Mouse (Mus musculus) frontal cortex, postnatal 25 days (tissue): ENCODE measurements around the gene Cd247.
"Not testable (repeated sequence)": the region's sequence is repeated elsewhere in the genome, so short reads cannot be mapped to it uniquely, and the experiment has no call there.

Experiments
- DNase-seq, 2 experiments: peaks; one replicate each; pipeline ENCODE4 v3.0.0; 2022; ENCODE audit warnings: low spot score in 2 of 2

Cd247 gene

DNA sequence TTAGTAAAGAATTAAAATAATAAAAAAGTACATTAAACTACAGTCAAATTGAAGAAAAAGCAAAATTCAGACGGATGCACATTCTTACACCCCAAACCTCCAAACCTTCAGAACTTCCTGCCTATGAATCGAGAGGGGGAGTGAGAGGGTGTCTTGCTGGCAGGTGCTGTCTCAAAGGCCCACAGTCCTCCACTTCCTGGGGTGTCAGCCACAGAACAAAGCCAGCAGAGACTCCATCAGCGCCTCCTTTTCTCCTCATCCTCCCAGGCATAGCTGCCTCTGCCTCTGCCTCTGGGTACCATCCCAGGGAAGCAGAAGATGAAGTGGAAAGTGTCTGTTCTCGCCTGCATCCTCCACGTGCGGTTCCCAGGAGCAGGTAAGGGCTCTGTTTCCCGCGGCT is at the start of gene Cd247:
Gene Cd247, plus strand, starts transcription at position 171 of the 400 bp plus-strand sequence.
- DNase-seq, result no peak

DNA sequence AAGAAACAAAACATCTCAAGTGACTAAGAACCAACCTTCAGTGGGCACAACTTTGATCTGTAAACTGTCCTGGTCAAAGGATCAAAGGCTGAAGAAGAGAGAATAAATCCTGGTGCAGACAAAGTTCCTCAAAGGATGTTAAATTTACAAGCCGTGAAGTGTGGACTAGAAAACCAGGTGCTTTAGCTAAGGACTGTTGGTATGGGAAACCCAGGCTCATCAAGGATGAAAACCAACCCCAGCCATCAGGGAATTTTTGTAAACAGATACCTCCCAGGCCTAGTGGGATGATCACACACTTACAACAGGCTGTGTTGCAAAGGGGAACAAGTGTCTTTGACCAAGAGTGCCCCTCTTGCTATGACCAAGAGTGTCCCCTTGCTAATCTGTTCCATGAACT is 49.5 kb upstream of the Cd247 start:
- no peak for DNase-seq

DNA sequence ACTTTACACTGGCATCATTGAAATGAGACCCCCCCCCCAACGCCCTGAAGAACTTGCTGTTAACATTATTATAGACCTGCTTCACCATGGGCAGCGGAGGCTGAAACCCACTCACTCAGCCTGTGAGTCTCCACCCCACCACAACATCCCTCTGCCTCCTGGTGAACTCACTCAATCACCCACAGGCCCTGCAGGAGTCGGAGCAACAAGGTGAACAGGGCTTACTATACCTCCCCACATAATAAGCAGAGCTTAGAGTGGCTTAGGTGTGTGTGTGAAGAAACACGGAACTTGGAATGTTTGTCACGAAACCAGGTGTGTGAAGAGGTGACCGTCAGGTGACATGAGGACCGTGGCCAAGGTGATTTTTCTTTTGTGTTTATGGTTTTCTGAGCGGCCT is 46.5 kb upstream of the Cd247 start:
- no peak for DNase-seq

DNA sequence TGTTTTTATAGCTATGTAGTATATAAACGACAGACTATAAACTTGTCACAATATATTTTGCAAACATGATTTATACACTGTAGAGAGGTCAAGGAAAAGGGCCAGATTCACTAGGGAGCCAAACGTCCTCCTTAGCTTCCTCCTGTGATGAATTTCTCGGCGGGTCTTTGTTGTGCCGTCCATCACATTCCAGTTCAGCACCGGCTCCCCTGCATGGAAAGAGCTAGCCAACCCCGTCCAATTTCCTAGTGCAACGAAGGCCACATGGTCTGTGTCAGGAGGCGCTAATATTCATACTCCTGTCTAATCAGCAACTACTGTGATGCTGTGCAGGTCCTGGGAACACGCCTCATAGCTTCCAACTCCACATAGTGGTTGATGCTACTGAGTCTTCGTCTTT is 40.4 kb upstream of the Cd247 start:
- no peak for DNase-seq

DNA sequence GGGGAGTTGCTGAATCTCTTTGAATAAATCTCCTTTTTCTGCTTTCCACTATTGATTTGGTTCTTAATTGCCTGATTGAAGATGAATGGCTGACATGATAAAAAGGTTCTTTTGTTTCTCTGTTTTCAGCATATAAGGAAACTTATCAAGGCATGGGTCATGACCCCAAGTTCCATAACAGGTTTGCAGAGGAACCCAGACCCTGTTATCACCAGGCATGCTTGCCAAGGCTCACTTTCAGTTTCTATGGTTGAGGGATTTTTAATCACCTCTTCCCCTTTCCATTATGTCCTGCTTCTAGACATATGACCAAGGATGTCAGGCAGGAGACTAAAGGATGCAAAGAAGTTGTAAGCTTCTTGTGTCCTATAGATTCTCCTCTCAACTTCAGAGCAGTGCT is 37.3 kb upstream of the Cd247 start:
- DNase-seq, result no peak

DNA sequence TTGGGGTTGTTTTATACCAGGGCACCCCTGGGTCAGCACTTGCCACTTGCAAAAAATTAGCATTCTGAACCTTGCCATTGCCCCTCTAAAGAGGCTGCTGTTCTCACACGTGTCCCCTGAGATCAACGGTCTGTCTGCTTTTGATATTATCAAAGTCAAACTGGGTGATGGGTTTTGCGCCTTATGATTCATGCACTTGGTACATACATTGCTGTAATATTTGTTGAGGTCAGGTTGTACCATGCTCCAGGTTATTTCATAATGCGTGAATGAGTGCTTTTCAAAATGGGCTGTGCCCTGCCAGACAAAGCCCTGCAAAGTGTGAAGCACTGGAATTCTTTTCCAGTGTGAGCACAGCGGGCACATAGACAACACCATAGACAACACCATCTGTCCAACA is 36.6 kb upstream of the Cd247 start:
- no peak for DNase-seq

DNA sequence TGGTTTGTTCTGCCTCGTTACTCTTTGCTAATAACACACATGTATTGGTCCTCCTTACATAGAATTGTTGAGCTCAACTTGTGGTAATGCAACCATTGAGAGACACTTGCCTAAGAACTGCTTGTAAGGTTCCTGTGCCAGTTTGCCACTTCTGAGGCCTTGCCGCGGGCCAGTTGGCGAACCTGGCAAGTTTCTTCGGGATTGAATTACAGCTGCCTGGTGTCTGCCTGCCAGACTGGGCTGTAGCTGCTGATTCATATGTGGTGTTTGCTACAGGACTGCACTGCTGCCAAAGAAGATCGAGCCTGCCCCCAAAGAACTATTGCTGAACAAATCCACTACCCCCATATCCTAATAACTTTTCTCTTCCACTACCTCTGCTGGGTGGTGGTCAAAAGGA is 34.3 kb upstream of the Cd247 start:
- no peak for DNase-seq

DNA sequence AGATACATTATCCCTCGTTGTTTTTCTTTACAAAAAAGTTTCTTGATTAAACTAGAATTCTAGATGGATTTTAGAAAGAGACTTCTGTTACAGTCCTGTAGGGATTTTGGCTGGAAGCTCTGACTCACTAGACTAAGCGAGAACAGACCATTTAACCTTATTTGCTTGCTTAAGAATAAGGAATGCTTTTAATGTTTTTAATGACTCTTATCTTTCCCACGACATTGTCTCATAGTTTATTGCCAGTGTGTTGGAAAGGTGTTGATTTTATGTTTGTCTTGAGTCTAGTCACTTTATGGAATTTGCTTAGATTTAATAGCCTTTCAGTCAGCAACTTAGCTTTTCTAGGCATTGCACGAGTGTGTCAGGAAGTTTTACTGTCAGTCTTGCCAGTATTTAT is 33.3 kb upstream of the Cd247 start:
- no peak for DNase-seq

DNA sequence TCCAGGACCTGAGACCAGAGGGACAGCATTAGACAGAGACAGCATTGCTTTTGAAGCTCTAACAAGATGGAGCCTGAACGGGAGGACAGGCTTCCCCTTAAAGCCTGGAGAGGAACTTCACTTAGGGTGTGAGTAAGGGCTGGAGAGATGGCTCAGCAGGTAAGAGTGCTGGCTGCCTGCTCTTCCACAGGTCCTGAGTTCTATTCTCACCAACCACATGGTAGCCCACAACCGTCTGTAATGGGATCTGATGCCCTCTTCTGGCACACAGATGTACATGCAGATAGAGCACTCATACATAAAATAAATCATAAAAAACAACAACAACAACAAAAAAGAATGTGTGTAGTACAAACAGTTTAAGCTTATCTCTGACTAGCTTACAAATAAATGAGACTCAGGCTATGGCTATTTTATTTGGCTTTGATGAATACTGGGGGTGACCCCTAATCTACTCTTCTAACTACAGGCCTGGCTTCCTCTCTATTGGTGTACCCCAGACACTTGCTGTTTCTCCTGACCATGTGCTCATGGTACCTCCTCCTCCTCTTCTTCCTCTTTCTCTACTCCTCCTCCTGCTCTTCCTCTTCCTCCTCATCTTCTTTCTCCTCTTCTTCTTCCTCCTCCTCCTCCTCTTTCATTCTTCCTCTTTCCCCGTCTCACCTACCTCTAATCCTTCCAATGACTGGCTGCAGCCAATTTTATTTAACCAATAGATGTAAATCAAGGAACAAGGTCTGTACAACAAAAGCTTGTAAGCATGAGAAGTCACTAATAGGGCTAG is 26.8 kb upstream of the Cd247 start:
- no peak for DNase-seq

DNA sequence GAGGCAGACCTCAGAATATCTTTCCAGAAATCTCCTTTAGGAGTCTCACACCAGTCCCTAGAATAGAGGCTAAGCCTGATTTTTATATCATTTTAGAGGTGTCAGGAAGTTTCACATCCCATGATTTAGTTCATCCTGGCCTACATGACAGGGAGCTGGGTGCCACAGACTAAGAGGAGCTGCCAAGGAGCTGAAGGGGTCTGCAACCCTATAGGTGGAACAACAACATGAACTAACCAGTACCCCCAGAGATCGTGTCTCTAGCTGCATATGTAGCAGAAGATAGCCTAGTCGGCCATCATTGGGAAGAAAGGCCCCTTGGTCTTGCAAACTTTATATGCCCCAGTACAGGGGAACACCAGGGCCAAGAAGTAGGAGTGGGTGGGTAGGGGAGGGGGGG is 26.0 kb upstream of the Cd247 start:
- not testable (repeated sequence) for DNase-seq

DNA sequence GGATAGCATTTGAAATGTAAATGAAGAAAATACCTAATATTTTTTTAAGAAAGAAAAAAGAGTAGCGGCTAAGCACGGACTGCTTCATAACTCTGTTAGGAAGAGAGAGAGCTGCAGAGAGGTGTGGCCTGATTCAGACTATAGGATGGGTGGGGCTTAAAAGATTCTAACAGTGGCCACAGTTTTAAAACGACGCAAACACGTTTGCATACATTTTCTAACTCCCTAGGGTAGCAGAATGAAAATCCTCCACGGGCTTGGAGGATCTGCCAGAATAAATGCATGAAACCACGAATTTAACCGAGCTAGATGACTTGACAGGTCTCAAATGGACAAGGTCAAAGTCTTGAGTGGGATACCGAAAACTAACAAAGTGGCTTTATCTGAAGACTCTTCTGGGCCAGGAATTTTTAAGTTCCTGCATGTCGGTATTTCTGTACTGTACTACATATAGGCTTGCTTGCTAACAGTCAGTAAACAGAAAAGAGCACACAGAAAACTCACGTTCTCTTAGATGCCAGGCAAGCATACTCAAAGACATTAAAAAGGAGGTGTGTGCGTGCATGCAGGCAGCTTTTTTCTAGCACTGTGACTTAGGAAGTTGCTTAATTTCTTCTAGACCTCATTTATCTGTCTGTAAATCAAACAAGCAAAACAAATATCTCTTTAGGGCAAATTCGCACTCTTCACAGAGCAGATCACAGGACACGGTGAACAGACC is 25.4 kb upstream of the Cd247 start:
- DNase-seq, result no peak

DNA sequence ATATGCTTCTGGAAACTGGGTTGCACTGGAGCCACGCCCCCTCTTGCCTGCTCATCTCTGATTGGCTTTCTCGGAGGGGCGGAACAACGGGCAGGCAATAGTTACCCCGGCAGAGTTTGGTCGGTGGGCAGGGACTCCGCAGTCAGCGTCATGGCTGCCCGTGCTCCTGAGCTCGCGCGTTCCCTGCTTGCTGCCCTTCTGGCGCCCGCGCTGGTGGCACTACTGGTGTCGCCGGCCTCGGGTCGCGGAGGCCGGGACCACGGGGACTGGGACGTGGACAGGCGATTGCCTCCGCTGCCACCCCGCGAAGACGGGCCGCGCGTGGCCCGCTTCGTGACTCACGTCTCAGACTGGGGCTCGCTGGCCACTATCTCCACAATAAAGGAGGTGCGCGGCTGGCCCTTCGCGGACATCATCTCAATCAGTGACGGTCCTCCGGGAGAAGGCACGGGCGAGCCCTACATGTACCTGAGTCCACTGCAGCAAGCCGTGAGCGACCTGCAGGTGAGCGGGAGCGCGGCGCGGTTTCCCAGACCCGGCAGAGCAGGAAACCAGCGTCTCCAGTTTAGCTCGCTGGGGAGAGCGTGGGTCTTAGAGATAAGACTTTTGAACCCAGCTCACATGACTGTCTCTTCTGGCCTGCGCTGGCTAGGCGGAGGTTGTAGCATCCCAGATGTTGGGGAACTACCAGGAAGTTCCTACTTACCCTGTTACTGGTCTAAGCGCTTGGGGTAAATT is 24.7 kb upstream of the Cd247 start, which contains the start of gene Creg1:
Gene Creg1, plus strand, starts transcription at position 112 of the 738 bp plus-strand sequence.
- peak; percentile 76 to 88 for DNase-seq

DNA sequence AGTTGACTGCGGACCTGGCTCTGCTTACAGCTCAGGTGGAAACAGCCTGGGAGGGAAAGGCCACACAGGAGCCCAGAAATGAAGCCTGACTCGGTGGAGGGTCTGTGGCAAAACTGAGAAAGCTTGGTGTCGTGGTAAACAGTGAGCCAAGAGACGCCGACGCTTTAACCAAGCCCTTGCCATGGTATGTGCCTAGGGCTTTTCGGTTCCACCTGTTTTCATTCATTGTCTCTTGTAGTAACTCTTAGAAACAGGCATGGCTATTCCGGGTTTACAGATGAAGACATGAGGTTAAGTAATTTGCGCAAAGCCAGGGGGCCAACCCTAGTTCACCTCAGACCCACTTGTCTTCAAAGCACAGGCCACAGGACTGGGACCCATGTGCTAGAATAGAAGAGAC is 23.9 kb upstream of the Cd247 start:
- no peak for DNase-seq

DNA sequence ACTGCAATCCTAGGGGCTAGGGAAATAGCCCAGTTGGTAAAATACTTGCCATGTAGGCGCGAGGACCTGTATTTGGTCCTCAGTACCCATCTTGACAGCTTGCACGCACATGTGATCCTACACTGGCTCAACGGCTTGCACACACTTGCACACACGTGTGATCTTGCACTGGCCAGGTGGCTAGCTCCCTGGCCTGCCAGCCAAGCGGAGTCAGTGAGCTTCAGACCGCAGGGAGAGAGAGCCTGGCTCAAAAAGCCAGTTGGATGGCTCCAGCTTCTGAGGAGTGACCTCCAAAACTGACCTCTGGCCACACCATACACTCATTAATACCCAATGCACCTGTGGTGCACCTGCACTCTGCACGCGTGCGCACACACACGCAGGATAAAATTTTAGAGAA is 23.4 kb upstream of the Cd247 start:
- DNase-seq, result no peak

DNA sequence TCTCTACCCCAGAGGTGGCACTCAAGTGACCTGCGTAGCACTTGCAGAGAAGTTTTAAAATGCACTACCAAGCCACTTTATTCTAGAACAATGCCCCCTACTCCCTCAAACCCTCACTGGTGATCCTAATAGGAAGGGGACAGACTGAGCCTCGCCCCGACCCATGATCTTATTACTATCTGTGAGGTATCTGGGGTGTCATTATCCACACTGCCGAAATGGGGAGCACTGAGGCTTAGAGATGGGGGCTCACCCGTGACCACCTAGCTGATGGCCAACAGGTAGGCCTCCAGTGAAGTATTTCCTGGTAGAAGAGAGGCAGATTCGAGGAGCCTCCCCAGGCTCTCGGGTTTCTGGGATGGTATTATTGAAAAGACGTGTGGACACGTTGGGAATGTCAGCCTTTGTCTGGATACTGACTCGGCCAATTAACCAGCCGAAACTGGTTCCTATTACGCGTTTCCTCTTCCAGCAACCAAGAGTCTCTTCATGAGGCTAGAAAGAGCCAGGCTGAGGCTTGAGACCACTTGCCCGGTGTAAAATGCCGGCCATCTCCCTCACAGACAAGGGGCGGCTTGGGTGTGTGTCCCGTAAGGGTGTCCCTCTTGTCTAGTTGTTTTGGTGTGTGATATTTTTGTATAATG is 22.7 kb upstream of the Cd247 start:
- no peak for DNase-seq

DNA sequence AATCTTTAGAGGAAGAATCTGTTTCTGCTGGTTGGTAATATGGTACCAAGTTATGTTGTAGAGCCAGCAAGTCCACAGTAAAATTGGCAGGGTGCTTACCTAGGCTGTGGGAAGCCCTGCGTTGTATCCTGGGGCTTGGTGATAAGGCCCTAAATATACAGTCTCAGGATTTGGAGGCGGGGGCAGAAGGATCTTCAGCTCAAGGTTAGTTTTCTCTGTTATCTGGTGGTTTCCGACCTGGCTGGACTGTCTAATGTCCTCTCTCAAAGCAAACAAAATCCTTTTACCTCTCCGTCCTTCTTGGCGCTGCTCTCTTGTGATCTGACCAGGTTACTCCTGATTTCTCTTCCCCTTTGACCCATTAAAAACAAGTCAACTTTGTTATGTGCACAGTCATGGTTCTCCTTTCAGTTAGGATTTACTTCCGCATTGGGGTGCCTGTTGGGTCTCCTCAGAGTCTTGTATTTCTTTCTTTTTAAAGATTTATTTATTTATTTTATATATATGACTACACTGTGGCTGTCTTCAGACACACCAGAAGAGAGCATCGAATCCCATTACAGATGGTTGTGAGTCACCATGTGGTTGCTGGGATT is 22.1 kb upstream of the Cd247 start:
- no peak for DNase-seq

DNA sequence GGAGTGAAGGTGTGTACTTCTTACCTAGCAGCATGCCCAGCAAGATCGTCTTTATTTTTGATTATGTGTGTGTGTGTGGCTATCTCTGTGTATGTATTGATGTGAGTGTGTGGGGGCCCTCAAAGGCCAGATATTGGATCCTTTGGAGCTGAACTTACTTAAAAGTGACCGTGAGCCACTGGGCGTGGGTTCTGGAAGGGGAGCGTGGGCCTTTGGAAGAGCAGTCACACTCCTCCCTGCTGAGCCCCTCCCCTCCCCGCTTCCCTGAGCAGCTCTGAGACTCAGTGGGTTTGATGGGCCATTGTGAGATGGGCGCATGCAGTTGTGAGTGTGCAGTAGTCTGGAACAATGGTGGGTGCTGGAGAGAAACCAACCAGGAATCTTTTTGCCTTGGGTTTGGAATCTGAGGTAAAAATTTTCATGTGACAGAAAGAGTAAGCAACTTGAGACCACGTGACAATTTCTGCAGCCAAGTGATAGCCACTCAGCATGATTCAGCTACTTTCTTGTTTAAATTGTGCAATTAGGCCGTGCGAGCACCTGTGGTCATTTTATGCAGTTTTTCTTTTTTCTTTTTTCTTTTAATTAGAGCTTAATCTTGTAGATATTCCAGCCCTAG is 19.5 kb upstream of the Cd247 start:
- no peak for DNase-seq

DNA sequence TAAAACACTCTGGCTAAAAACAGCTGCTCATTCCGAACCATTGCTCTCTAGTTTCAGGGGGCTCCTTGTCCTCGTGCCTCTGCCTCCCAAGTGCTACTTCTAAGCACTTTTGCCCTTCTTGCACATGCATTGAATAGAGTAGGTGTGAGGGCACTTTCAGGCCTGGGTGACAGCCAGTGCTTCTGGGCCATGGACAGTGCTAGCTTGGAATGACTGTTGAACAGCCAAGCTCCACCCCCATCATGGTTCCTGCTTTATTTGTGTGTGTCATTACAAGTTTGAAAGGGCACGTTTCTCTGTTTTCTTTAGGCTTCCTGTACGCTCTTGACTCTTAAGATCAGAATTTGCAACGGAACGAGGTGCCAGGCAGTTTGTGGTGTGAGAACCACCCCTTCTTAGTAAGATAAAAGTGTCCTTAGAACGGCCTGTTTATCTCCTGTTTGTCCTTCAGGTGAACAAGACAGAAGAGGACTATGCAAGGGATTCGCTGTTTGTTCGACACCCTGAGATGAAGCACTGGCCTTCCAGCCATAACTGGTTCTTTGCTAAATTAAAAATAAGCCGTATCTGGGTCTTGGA is 18.2 kb upstream of the Cd247 start:
- DNase-seq, result no peak

DNA sequence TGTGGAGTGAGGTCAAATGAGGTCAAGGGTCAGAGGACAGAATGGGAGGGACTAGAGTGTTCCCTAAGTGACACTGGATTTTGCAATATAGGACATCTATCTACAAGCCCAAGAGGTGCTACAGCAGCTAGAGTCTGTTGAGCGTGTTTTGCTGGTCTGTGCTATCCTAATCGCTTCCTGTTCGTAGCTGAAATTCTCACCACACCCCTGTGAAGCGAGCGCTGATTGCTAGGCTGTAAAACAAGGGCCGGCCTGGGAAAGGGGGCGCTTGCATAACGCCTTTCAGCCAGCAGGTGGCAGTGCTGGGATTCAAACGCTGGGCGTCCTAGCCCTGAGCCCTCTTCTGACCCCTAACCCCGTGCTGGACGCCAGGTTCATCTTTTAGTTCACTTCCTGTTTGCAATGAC is 17.0 kb upstream of the Cd247 start:
- peak; percentile 54 to 62 for DNase-seq

DNA sequence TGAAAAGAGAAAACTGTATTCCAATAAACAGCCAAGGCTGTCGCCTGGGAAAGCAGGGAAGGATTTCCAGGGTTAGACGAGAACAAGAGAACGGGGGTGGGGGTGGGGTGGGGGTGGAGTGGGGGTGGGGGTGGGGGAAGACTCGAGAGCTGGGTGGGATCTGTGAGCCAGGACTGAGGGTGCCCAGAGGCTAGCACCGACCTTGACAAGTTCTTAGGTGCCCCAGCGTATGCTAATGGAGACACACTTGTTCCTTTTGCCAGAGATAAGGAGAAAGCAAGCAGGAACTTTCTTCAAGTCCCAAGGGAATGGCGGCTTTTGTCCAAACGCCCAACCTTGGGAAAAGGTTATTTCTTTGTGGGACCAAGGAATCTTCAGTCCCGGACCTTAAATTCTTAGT is 16.5 kb upstream of the Cd247 start:
- no peak for DNase-seq
